Mouse (Mus musculus): ENCODE measurements around the gene Wfikkn2. TPM values are rescaled to one million over a fixed set of nuclear protein-coding genes. Genes with fewer than 3 reads are reported as not detected.

Wfikkn2 gene
- polyA plus RNA-seq, 1 experiment from 2014 or later = 1.4 TPM

DNA sequence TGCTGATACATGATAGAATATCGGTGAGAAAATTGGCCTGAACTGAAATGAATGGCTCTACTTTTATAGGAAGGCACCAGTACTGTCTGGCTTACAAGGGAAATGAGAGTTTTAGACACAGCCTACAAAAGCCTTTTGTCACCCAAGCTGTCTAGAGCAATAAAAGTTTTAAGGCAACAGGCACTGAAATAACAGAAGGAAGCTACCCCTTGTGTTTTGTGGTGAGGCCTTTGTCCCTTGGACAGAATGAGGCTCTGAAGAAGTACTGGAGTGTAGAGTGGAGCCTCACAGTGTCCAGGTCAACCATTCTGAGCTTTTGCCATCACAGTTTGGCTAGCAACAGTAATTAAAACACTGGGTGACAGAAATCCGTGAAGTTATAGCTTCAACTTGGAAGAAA lies 29.6 kb downstream of the Wfikkn2 start:
- 37% methylated on average over 2 of the region's 2 CpGs for WGBS
- Histone ChIP-seq H3K9me3 (ENCODE audit: control insufficient read depth, low read length) (no peaks in the 10 kb centered on the region), H3K4me2 (replicated peaks; ENCODE audit: low read depth) (no peak overlapping the region), H3K4me3 (ENCODE audit: low read depth, low read length) (no peak overlapping the region), H3K27me3 (ENCODE audit: control insufficient read depth, insufficient read depth, low read length) (no peaks in the 10 kb centered on the region), H3K36me3 (ENCODE audit: control insufficient read depth, insufficient read depth, low read length) (peaks cover 7% of the 10 kb centered on the region), H3K4me1 (replicated peaks; ENCODE audit: control insufficient read depth, insufficient read depth) (no peaks in the 10 kb centered on the region), H3K27ac (replicated peaks) (no peak overlapping the region), H3K9ac (ENCODE audit: low read length) (no peak overlapping the region)
- no peak for DNase-seq (ENCODE audit: low spot score)
- TF ChIP-seq EP300 (optimal IDR thresholded peaks at IDR 0.05) = no peak
- TF ChIP-seq CTCF (IDR thresholded peaks at IDR 0.05; ENCODE audit: low read depth) = no peak
- ATAC-seq (ENCODE audit: low FRiP score, low TSS enrichment) = no peak

DNA sequence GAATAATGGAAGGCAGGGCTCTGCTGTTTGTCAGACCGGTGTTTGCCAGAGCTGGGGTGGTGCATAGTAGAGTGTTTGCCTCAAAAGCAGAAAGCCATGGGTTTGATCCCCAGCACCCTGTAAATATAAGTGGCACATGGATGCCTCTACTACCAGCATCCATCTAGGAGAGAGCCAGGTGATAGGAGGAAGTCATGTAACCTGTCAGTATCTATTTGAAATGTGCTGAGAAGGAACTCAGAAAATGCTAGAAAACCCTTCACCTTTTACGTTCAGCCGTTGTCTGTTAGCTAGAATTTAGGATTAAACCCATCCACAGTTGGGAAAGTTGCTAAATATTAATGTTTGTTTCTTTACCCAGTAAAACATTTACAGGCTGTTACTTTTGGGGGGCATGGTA lies 30.2 kb downstream of the Wfikkn2 start:
- 80% methylated on average over 3 of the region's 3 CpGs for WGBS
- Histone ChIP-seq H3K9me3 (ENCODE audit: control insufficient read depth, low read length) (no peaks in the 10 kb centered on the region), H3K4me2 (replicated peaks; ENCODE audit: low read depth) (no peak overlapping the region), H3K9ac (ENCODE audit: low read length) (no peak overlapping the region), H3K4me3 (ENCODE audit: low read depth, low read length) (no peak overlapping the region), H3K27me3 (ENCODE audit: control insufficient read depth, insufficient read depth, low read length) (no peaks in the 10 kb centered on the region), H3K4me1 (replicated peaks; ENCODE audit: control insufficient read depth, insufficient read depth) (no peaks in the 10 kb centered on the region), H3K36me3 (ENCODE audit: control insufficient read depth, insufficient read depth, low read length) (peaks cover 7% of the 10 kb centered on the region), H3K27ac (replicated peaks) (no peak overlapping the region)
- TF ChIP-seq CTCF (IDR thresholded peaks at IDR 0.05; ENCODE audit: low read depth) (no peak), EP300 (optimal IDR thresholded peaks at IDR 0.05) (no peak)
- no peak for ATAC-seq (ENCODE audit: low FRiP score, low TSS enrichment)
- DNase-seq (ENCODE audit: low spot score) = no peak

DNA sequence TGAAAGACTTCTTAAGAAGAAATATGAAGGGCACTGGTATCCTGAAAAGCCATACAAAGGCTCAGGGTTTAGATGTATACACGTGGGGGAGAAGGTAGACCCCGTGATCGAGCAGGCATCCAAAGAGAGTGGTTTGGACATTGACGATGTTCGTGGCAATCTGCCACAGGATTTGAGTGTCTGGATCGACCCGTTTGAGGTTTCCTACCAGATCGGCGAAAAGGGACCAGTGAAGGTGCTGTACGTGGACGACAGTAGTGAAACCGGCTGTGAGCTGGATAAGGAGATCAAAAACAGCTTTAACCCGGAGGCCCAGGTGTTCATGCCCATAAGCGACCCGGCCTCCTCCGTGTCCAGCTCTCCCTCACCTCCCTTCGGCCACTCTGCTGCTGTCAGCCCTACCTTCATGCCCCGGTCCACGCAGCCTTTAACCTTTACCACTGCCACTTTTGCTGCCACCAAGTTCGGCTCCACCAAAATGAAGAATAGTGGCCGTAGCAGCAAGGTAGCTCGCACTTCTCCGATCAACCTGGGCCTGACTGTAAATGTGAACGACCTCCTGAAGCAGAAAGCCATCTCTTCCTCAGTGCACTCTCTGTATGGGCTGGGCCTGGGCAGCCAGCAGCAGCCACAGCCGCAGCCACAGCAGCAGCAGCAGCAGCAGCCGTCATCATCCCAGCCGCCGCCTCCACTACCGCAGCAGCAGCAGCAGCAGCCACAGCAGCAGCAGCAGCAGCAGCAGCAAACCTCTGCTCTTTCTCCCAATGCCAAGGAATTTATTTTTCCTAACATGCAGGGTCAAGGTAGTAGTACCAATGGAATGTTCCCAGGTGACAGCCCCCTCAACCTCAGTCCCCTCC lies 31.8 kb downstream of the Wfikkn2 start:
- H3K4me2 ChIP-seq (replicated peaks; ENCODE audit: low read depth) = peak overlapping the region; percentile 46
- peak overlapping the region; percentile 21; the same call in 1 of the 2 replicates for H3K4me3 ChIP-seq (ENCODE audit: low read depth, low read length)
- no peaks in the 10 kb centered on the region for H3K4me1 ChIP-seq (replicated peaks; ENCODE audit: control insufficient read depth, insufficient read depth)
- H3K9ac ChIP-seq (ENCODE audit: low read length) = peak overlapping the region; percentile 5
- ATAC-seq (ENCODE audit: low FRiP score, low TSS enrichment) (no peak), DNase-seq (ENCODE audit: low spot score) (no peak)
- H3K27me3 ChIP-seq (ENCODE audit: control insufficient read depth, insufficient read depth, low read length) = no peaks in the 10 kb centered on the region
- no peaks in the 10 kb centered on the region for H3K9me3 ChIP-seq (ENCODE audit: control insufficient read depth, low read length)
- no peak for TF ChIP-seq EP300 (optimal IDR thresholded peaks at IDR 0.05)
- TF ChIP-seq CTCF (IDR thresholded peaks at IDR 0.05; ENCODE audit: low read depth) = no peak
- peaks cover 7% of the 10 kb centered on the region for H3K36me3 ChIP-seq (ENCODE audit: control insufficient read depth, insufficient read depth, low read length)
- no peak overlapping the region for H3K27ac ChIP-seq (replicated peaks)
- 80% methylated on average over 29 of the region's 29 CpGs for WGBS

DNA sequence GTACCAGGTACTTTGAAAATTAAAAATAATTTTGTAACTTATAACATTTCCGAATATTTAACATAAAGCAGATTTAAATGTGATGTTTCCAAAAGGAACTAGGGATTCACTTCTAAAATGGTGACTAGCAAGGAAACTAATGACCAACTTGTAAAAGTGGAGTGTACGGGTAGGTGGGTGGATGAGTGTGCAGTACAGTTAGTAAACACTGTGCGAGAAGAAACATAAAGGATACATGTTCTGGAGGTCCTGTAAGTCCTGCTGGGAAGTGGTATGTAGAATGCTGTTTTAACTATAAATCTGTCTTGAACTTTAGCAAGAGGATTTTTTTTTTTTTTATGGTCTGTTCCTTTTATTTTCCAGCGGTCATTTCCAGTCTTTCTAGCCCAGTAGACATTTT lies 32.8 kb downstream of the Wfikkn2 start:
- 55% methylated on average over 4 of the region's 4 CpGs for whole genome bisulfite sequencing
- no peaks in the 10 kb centered on the region for H3K27me3 ChIP-seq (ENCODE audit: control insufficient read depth, insufficient read depth, low read length)
- DNase-seq (ENCODE audit: low spot score) (no peak), ATAC-seq (ENCODE audit: low FRiP score, low TSS enrichment) (no peak)
- H3K27ac ChIP-seq (replicated peaks) = no peak overlapping the region
- H3K36me3 ChIP-seq (ENCODE audit: control insufficient read depth, insufficient read depth, low read length) = peaks cover 7% of the 10 kb centered on the region
- no peaks in the 10 kb centered on the region for H3K9me3 ChIP-seq (ENCODE audit: control insufficient read depth, low read length)
- no peaks in the 10 kb centered on the region for H3K4me1 ChIP-seq (replicated peaks; ENCODE audit: control insufficient read depth, insufficient read depth)
- H3K4me2 ChIP-seq (replicated peaks; ENCODE audit: low read depth) = peak overlapping the region; percentile 51
- TF ChIP-seq CTCF (IDR thresholded peaks at IDR 0.05; ENCODE audit: low read depth) = no peak
- TF ChIP-seq EP300 (optimal IDR thresholded peaks at IDR 0.05) = no peak
- H3K9ac ChIP-seq (ENCODE audit: low read length) = no peak overlapping the region
- peak overlapping the region; percentile 97; the same call in 1 of the 2 replicates for H3K4me3 ChIP-seq (ENCODE audit: low read depth, low read length)

DNA sequence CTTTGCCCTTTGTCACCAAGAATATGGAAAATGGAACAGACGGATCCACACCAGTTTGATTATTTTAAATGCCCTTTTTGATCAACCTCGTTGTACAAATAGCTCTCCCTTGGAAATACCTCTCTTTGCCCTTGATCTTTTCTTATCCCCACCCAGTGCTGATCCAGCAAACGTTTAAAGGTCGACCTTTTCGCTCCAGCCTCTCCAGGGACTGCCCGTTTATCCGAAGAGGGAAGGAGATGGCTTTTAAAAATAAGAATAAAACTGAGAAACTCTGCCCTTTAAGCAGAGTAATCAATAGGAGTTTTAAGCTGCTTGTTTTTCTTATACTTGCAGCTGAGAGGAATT lies 33.3 kb downstream of the Wfikkn2 start:
- H3K9ac ChIP-seq (ENCODE audit: low read length) = peak overlapping the region; percentile 98
- H3K4me2 ChIP-seq (replicated peaks; ENCODE audit: low read depth) = peak overlapping the region; percentile 51
- no peaks in the 10 kb centered on the region for H3K27me3 ChIP-seq (ENCODE audit: control insufficient read depth, insufficient read depth, low read length)
- 2% methylated on average over 7 of the region's 7 CpGs for WGBS
- no peak for DNase-seq (ENCODE audit: low spot score)
- H3K4me3 ChIP-seq (ENCODE audit: low read depth, low read length) = peak overlapping the region; percentile 97
- no peak for ATAC-seq (ENCODE audit: low FRiP score, low TSS enrichment)
- TF ChIP-seq EP300 (optimal IDR thresholded peaks at IDR 0.05) = no peak
- no peak for TF ChIP-seq CTCF (IDR thresholded peaks at IDR 0.05; ENCODE audit: low read depth)
- H3K4me1 ChIP-seq (replicated peaks; ENCODE audit: control insufficient read depth, insufficient read depth) = no peaks in the 10 kb centered on the region
- no peaks in the 10 kb centered on the region for H3K9me3 ChIP-seq (ENCODE audit: control insufficient read depth, low read length)
- H3K27ac ChIP-seq (replicated peaks) = peak overlapping the region; percentile 49
- H3K36me3 ChIP-seq (ENCODE audit: control insufficient read depth, insufficient read depth, low read length) = peaks cover 7% of the 10 kb centered on the region
